Mouse (Mus musculus) hindbrain, embryonic 15.5 days (tissue): ENCODE data around the gene Zfp775. TPM values are rescaled to one million over a fixed set of nuclear protein-coding genes. Genes with fewer than 3 reads are reported as not detected.

ENCODE experiments used
- ATAC-seq: fragments of 200-750 bp; cut with Nextera tagmentation; 2 replicates; pipeline ENCODE4 v1.8.0; 2017; ENCODE audit warnings: low read depth, moderate number of reproducible peaks, moderate TSS enrichment; ENCODE audit not compliant: low FRiP score
- H3K27ac ChIP-seq: fragments of 300-500 bp; sonication (generic); replicated peaks from 2 replicates; pipeline ENCODE4 v1.5.1; 2015; ENCODE audit warnings: mild to moderate bottlenecking, inconsistent platforms
- H3K27me3 ChIP-seq: fragments of 300-500 bp; sonication (generic); 2 replicates; pipeline ENCODE4 v1.6.1; 2015; ENCODE audit warnings: control low read depth, inconsistent platforms
- H3K36me3 ChIP-seq: fragments of 300-500 bp; sonication (generic); 2 replicates; pipeline ENCODE4 v1.6.1; 2015; ENCODE audit warnings: control low read depth, inconsistent platforms
- H3K4me1 ChIP-seq: fragments of 300-500 bp; sonication (generic); replicated peaks from 2 replicates; pipeline ENCODE4 v1.6.1; 2015; ENCODE audit warnings: control low read depth, inconsistent platforms
- H3K4me2 ChIP-seq: fragments of 300-500 bp; sonication (generic); 2 replicates; pipeline ENCODE4 v1.6.1; 2015; ENCODE audit warnings: moderate library complexity, mild to moderate bottlenecking, inconsistent platforms
- H3K4me3 ChIP-seq: fragments of 300-500 bp; sonication (generic); 2 replicates; pipeline ENCODE4 v1.5.1; 2015; ENCODE audit warnings: mild to moderate bottlenecking, inconsistent platforms
- H3K9ac ChIP-seq: fragments of 300-500 bp; sonication (generic); 2 replicates; pipeline ENCODE4 v1.6.1; 2015; ENCODE audit warnings: inconsistent platforms
- H3K9me3 ChIP-seq: fragments of 300-500 bp; sonication (generic); 2 replicates; pipeline ENCODE4 v1.6.1; 2016; ENCODE audit warnings: control low read depth, inconsistent platforms
- WGBS: fragments of 180-500 bp; shearing (Covaris S2); methylation state at CpG from one replicate; pipeline ENCODE4 v1.1.7; 2015; 5-methylcytosine and 5-hydroxymethylcytosine counted together
- polyA plus RNA-seq: library from polyadenylated mRNA; unstranded; fragments of >200 nt; fragmentation: Nextera tagmentation; extraction: Ambion mirVana; gene quantifications from 2 replicates; pipeline ENCODE4 v1.2.1, GENCODE M21; 2015

The Zfp775 gene
- polyA plus RNA-seq, 1 experiment from 2014 or later: 14.5 TPM

DNA sequence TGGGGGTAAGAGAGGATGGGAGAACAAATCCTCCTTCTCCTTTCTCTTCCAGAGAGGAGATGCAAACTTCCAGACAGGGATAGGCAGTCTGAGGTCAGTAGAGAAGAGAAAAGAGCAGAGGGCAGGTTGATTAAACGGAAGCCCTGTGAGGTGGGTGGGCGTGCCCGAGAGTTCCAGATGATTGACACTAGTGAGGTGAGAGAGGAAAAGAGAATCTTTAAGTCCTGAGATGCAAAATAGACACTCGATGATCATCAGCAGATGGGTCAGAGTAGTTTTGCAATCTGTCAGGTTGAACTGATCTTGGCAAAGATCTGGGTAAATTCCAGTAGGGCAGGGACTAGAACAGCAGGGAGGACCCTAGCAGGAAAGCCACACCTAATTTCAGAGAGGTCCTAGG, 62.9 kb downstream of the Zfp775 start:
- Histone ChIP-seq H3K9me3 (no peaks in the 10 kb centered on the region), H3K27me3 (no peaks in the 10 kb centered on the region), H3K9ac (no peak overlapping the region), H3K36me3 (no peaks in the 10 kb centered on the region), H3K4me2 (no peak overlapping the region), H3K4me3 (no peak overlapping the region), H3K27ac (no peak overlapping the region), H3K4me1 (no peaks in the 10 kb centered on the region)
- WGBS: 91% methylated on average over 4 of the region's 4 CpGs
- ATAC-seq: no peak

DNA sequence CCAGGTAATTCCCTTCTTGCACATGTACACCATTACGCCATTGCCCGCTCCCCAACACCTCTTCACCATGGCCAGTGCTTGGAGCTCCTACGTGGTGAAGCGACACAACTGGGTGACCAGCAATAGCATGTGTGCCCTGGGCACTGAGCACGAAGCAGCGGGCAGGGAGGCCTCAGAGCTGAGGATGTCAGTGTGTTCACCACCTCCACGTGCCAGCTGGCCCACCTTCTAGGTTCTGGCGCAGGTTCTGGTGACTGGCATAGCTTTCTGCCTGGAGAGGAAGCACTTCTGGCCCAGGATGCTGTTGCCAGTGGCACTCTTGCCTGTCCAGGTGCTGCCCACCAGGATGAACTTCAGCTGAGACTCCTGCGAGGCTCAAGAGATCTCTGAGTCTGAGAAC, 63.6 kb downstream of the Zfp775 start:
- Histone ChIP-seq H3K9me3 (no peaks in the 10 kb centered on the region), H3K27me3 (no peaks in the 10 kb centered on the region), H3K36me3 (no peaks in the 10 kb centered on the region), H3K9ac (no peak overlapping the region), H3K27ac (no peak overlapping the region), H3K4me2 (no peak overlapping the region), H3K4me3 (no peak overlapping the region), H3K4me1 (no peaks in the 10 kb centered on the region)
- ATAC-seq: no peak
- 94% methylated on average over 9 of the region's 9 CpGs for WGBS

DNA sequence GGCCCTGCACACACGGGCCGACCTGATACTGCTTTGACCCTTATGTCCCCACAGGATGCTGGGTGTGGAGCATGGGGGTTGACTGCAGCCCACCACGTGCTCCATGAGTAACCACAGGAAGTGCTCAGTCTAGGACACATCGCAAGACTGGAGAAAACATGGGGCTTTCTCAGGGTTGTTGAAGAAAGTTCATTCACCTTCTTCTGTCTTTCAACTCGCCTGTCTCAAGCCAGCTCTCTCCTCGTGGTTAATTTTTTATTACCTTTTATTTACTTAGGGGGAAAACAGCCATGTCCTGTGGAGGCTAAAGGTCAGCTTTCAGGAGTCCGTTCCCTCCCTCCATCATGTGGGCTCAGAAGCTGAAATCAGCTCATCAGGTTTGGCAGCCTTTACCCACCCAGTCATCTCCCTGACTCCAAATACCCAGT, 64.3 kb downstream of the Zfp775 start:
- Histone ChIP-seq H3K9me3 (no peaks in the 10 kb centered on the region), H3K27me3 (no peaks in the 10 kb centered on the region), H3K9ac (no peak overlapping the region), H3K4me3 (no peak overlapping the region), H3K4me2 (no peak overlapping the region), H3K36me3 (no peaks in the 10 kb centered on the region), H3K4me1 (no peaks in the 10 kb centered on the region), H3K27ac (no peak overlapping the region)
- 74% methylated on average over 7 of the region's 7 CpGs for WGBS
- ATAC-seq: no peak

DNA sequence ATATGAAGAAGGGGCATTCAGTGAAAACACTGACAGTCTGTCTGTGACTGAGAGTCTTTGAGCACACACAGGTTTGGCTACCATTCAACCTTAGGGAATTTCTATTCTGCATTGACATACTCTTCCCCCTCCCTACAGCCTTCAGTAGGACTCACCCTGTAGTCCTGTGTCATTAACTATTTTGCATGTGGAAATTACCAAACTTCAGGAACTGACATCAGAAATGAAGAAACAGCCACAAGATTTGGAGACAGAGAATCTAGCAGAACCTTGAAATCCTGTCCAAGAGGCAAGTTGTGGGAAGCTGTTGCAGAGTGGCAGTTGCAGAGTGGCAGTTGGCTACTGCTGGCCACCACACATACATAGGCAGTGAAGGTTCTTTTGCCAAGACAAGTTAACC, 66.2 kb downstream of the Zfp775 start:
- Histone ChIP-seq H3K36me3 (no peaks in the 10 kb centered on the region), H3K27me3 (no peaks in the 10 kb centered on the region), H3K4me2 (no peak overlapping the region), H3K9me3 (no peaks in the 10 kb centered on the region), H3K4me1 (no peaks in the 10 kb centered on the region), H3K27ac (no peak overlapping the region), H3K9ac (no peak overlapping the region), H3K4me3 (no peak overlapping the region)
- ATAC-seq: no peak

DNA sequence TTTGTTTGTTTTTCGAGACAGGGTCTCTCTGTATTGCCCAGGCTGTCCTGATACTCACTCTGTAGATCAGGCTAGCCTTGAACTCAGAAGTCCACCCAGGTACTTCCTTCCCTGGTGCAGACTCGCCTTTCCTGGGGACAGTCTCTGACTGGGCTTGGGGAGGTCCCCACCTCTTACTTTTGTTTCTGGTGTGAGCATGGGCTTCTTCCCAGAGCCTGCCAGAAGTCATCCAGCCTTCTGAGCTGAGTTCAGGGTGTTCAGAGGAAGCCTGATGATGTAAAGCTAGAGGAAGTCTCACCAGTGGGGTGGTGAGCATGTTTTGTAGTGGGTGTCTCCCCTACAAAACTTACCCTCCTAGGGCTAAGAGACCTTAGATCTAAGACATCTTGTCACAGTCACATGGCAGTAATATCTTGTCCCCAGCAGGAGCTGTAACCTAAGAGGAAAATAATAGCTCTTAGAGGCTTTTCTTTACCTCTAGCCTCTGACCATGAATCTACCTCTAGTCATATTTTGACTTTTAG, 67.6 kb downstream of the Zfp775 start:
- Histone ChIP-seq H3K4me3 (no peak overlapping the region), H3K9me3 (no peaks in the 10 kb centered on the region), H3K27me3 (no peaks in the 10 kb centered on the region), H3K27ac (no peak overlapping the region), H3K4me1 (no peaks in the 10 kb centered on the region), H3K4me2 (no peak overlapping the region), H3K36me3 (no peaks in the 10 kb centered on the region), H3K9ac (no peak overlapping the region)
- no peak for ATAC-seq
- 67% methylated on average over 2 of the region's 2 CpGs for WGBS

Other genes with a start within 250 kb of the Zfp775 start
- gene Krba1, start 206.5 kb upstream of the Zfp775 start, polyA plus RNA-seq: 26.1 and 27.8 TPM in 2 replicates
- 27.8 and 30.7 TPM in 2 replicates for gene Zfp467, start 156.2 kb upstream of the Zfp775 start, polyA plus RNA-seq
- 0.22 and 0.78 TPM in 2 replicates for gene Sspo, start 153.8 kb upstream of the Zfp775 start, polyA plus RNA-seq
- 296 and 311 TPM in 2 replicates for gene Atp6v0e2, start 64.4 kb upstream of the Zfp775 start, polyA plus RNA-seq
- 24.8 and 29.2 TPM in 2 replicates for gene Lrrc61, start 47.3 kb upstream of the Zfp775 start, polyA plus RNA-seq
- 5.1 and 7.6 TPM in 2 replicates for gene Rarres2, start 29.3 kb upstream of the Zfp775 start, polyA plus RNA-seq
- not detected in 2 replicates for gene Gm45021, start 12.5 kb upstream of the Zfp775 start, polyA plus RNA-seq
- gene Repin1, start 8.2 kb upstream of the Zfp775 start, polyA plus RNA-seq: 44.3 and 46.1 TPM in 2 replicates
- 1.0 TPM in 1 of 2 replicates, not detected in the other for gene Gm44965, start 8.1 kb upstream of the Zfp775 start, polyA plus RNA-seq
- gene AI854703, start 24.7 kb downstream of the Zfp775 start, polyA plus RNA-seq: 26.4 and 27.1 TPM in 2 replicates
- 0.56 TPM in 2 replicates for gene Gimap8, start 45.2 kb downstream of the Zfp775 start, polyA plus RNA-seq
- gene Gimap9, start 74.1 kb downstream of the Zfp775 start, polyA plus RNA-seq: 1.6 and 1.7 TPM in 2 replicates
- gene Gimap4, start 82.5 kb downstream of the Zfp775 start, polyA plus RNA-seq: 1.1 and 1.4 TPM in 2 replicates
- gene Gimap6, start 106.2 kb downstream of the Zfp775 start, polyA plus RNA-seq: 7.5 and 7.9 TPM in 2 replicates
- gene Gm28053, start 116.5 kb downstream of the Zfp775 start, polyA plus RNA-seq: 0.66 and 1.1 TPM in 2 replicates
- not detected in 2 replicates for gene Gimap7, start 116.6 kb downstream of the Zfp775 start, polyA plus RNA-seq
- 6.5 and 6.7 TPM in 2 replicates for gene Gimap1, start 137.0 kb downstream of the Zfp775 start, polyA plus RNA-seq
- 1.2 and 2.3 TPM in 2 replicates for gene Gimap5, start 144.1 kb downstream of the Zfp775 start, polyA plus RNA-seq
- gene Gimap3, start 168.8 kb downstream of the Zfp775 start, polyA plus RNA-seq: not detected in 2 replicates
- 23.0 and 27.2 TPM in 2 replicates for gene Tmem176a, start 238.9 kb downstream of the Zfp775 start, polyA plus RNA-seq
- 111 and 139 TPM in 2 replicates for gene Tmem176b, start 239.4 kb downstream of the Zfp775 start, polyA plus RNA-seq